Mouse (Mus musculus) olfactory bulb, adult 2 months (tissue): ENCODE data around the gene B3gnt7. TPM values are rescaled to one million over a fixed set of nuclear protein-coding genes. Genes with fewer than 3 reads are reported as not detected.

ENCODE experiments used
- H3K27ac ChIP-seq: fragments of 200-500 bp; 2 replicates; pipeline ENCODE4 v1.5.1; 2012; ENCODE audit warnings: low read depth, low read length; ENCODE audit not compliant: insufficient read depth
- H3K4me1 ChIP-seq: fragments of 200-500 bp; 2 replicates; pipeline ENCODE4 v1.6.1; 2012; ENCODE audit warnings: low read length; ENCODE audit not compliant: control insufficient read depth, insufficient read depth
- H3K4me3 ChIP-seq: fragments of 200-500 bp; 2 replicates; pipeline ENCODE4 v1.5.1; 2012; ENCODE audit warnings: mild to moderate bottlenecking, low read depth, low read length, moderate library complexity; ENCODE audit not compliant: insufficient read depth
- CTCF ChIP-seq: fragments of 200-500 bp; IDR thresholded peaks from 2 replicates; pipeline ENCODE4 v1.5.1; 2012; ENCODE audit warnings: low read depth, mild to moderate bottlenecking, low read length, moderate library complexity; ENCODE audit not compliant: insufficient read depth
- POLR2A ChIP-seq: fragments of 200-500 bp; IDR thresholded peaks from 2 replicates; pipeline ENCODE4 v1.6.1; 2012; ENCODE audit warnings: mild to moderate bottlenecking, low read depth, low read length, moderate library complexity; ENCODE audit not compliant: insufficient read depth
- WGBS: fragments of 180-500 bp; shearing (Covaris S2); methylation state at CpG from one replicate; pipeline ENCODE4 v1.1.7; 2018; 5-methylcytosine and 5-hydroxymethylcytosine counted together
- polyA plus RNA-seq: library from polyadenylated mRNA; stranded (reverse); fragments of >200 nt; gene quantifications from 2 replicates; pipeline ENCODE4 v1.2.4, GENCODE M21; 2012; ENCODE audit warnings: low replicate concordance; ENCODE audit not compliant: missing spikeins, insufficient read depth, insufficient read length

B3gnt7 gene
- not detected in 2 replicates for polyA plus RNA-seq

GRCm38 (mm10) chr1:86302532-86302931, at the start of gene B3gnt7:
TSS of gene B3gnt7 (plus strand) at chr1:86302832.
- WGBS: 59% methylated on average over 6 of the region's 6 CpGs
- no peak within 1 kb of the TSS for H3K27ac ChIP-seq
- H3K4me3 ChIP-seq: peak within 1 kb of the TSS; percentile 49
- TF ChIP-seq POLR2A: no peak
- peaks cover 10% of the 10 kb centered on the region for H3K4me1 ChIP-seq

- no peak overlapping the region for H3K27ac ChIP-seq
- H3K4me1 ChIP-seq: no peaks in the 10 kb centered on the region
- 75% methylated on average over 8 of the region's 8 CpGs for WGBS
- H3K4me3 ChIP-seq: no peak overlapping the region
- TF ChIP-seq CTCF: no peak
- TF ChIP-seq POLR2A: no peak
These were observed 49.2 kb upstream of the B3gnt7 start for GRCm38 (mm10) chr1:86253410-86253809.

- TF ChIP-seq POLR2A: no peak
- no peak for TF ChIP-seq CTCF
- Histone ChIP-seq H3K4me3 (no peak overlapping the region), H3K4me1 (no peaks in the 10 kb centered on the region), H3K27ac (no peak overlapping the region)
- WGBS: 82% methylated on average over 4 of the region's 4 CpGs
These were observed 46.3 kb upstream of the B3gnt7 start for GRCm38 (mm10) chr1:86256311-86256710.

- Histone ChIP-seq H3K27ac (no peak overlapping the region), H3K4me1 (no peaks in the 10 kb centered on the region), H3K4me3 (no peak overlapping the region)
- 88% methylated on average over 8 of the region's 8 CpGs for WGBS
- TF ChIP-seq CTCF (no peak), POLR2A (no peak)
These were observed 45.4 kb upstream of the B3gnt7 start for GRCm38 (mm10) chr1:86257228-86257627.

GRCm38 (mm10) chr1:86258171-86258824, 44.3 kb upstream of the B3gnt7 start:
- TF ChIP-seq POLR2A: no peak
- no peak for TF ChIP-seq CTCF
- no peak overlapping the region for H3K27ac ChIP-seq
- WGBS: 75% methylated on average over 7 of the region's 7 CpGs
- H3K4me3 ChIP-seq: no peak overlapping the region
- no peaks in the 10 kb centered on the region for H3K4me1 ChIP-seq

GRCm38 (mm10) chr1:86263564-86264339, 38.9 kb upstream of the B3gnt7 start:
- H3K4me1 ChIP-seq: peaks cover 2% of the 10 kb centered on the region; the same call in 1 of the 2 replicates
- 55% methylated on average over 7 of the region's 7 CpGs for WGBS
- H3K27ac ChIP-seq: no peak overlapping the region
- TF ChIP-seq POLR2A: no peak
- TF ChIP-seq CTCF: no peak
- no peak overlapping the region for H3K4me3 ChIP-seq

- TF ChIP-seq POLR2A: no peak
- TF ChIP-seq CTCF: no peak
- 77% methylated on average over 3 of the region's 3 CpGs for WGBS
- no peak overlapping the region for H3K27ac ChIP-seq
- peaks cover 6% of the 10 kb centered on the region for H3K4me1 ChIP-seq
- no peak overlapping the region for H3K4me3 ChIP-seq
These were observed 37.6 kb upstream of the B3gnt7 start for GRCm38 (mm10) chr1:86265060-86265459.

- H3K27ac ChIP-seq: no peak overlapping the region
- no peak for TF ChIP-seq POLR2A
- TF ChIP-seq CTCF: no peak
- no peak overlapping the region for H3K4me3 ChIP-seq
- peaks cover 6% of the 10 kb centered on the region for H3K4me1 ChIP-seq
- 73% methylated on average over 9 of the region's 9 CpGs for WGBS
These were observed 34.0 kb upstream of the B3gnt7 start for GRCm38 (mm10) chr1:86268492-86269189.

- H3K4me1 ChIP-seq: peaks cover 6% of the 10 kb centered on the region
- no peak overlapping the region for H3K27ac ChIP-seq
- TF ChIP-seq CTCF (no peak), POLR2A (no peak)
- WGBS: 65% methylated on average over 4 of the region's 4 CpGs
- H3K4me3 ChIP-seq: no peak overlapping the region
These were observed 33.5 kb upstream of the B3gnt7 start for GRCm38 (mm10) chr1:86269190-86269508.
